ENCODE assay signal across 8 mouse cellular contexts in the genomic region with DNA sequence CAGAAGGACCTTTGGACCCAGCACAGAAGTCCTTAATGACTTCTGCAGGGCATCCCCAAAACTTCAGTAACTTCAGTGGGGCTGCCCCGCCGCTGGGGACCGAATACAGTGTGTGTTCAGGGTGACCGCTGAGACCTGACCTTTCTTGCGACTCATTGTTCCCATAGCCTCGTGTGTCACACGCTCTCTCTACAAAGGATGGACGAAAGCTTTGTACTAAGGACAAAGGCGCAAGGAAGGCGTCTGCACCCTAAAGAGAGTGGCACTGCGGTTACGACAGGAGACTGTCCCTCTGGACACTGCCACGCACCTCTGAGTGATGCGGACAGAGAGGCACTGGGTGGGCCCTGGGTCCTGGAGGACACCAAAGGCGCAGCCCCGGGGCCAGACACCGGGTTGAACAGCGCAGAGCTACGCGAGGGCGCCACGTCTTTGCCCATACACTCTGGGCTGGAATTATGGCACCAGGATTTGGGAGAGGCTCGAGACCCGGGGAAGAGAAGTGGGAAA. TPM values are rescaled to one million over a fixed set of nuclear protein-coding genes. Genes with fewer than 3 reads are reported as not detected.
DNase-seq lines count a peak whose midpoint lies in the region; ATAC-seq and TF ChIP-seq lines count a peak whose summit lies in the region.
"Had no signal": no experiment of that assay in that cellular context is flagged by ENCODE, and none has a peak within 500 bp of the region (broad histone marks: within the 10 kb centered on the region; RNA-seq: fewer than 3 reads in every experiment).

No protein-coding gene starts in this region.

- 1% methylated on average over 24 of the region's 24 CpGs for WGBS in spleen, adult 2 months
- 2% methylated on average over 24 of the region's 24 CpGs for WGBS in liver, embryonic 13.5 days (ENCODE audit: insufficient replicate concordance)
- WGBS in stomach, postnatal 0 days, result 6% methylated on average over 24 of the region's 24 CpGs

- H3K27ac ChIP-seq in spleen, adult 2 months (ENCODE audit: insufficient read depth, low read length), result no peak overlapping the region
- H3K27ac ChIP-seq in liver, embryonic 13.5 days, result no peak overlapping the region
- H3K27ac ChIP-seq in stomach, postnatal 0 days (replicated peaks), result 0 out of 2 replicates have a peak overlapping the region, but pooled peaks have one; percentile 3

- TF ChIP-seq EP300 in stomach, postnatal 0 days (optimal IDR thresholded peaks at IDR 0.05), result no peak

- peaks cover 17% of the 10 kb centered on the region for H3K27me3 ChIP-seq in spleen, adult 2 months (ENCODE audit: control insufficient read depth, insufficient read depth, low read length)
- peaks cover 53% of the 10 kb centered on the region for H3K27me3 ChIP-seq in liver, embryonic 13.5 days
- H3K27me3 ChIP-seq in stomach, postnatal 0 days (ENCODE audit: control insufficient read depth, insufficient read depth, low read length), result peaks cover 8% of the 10 kb centered on the region; the same call in 1 of the 2 replicates

- TF ChIP-seq CTCF in spleen, adult 2 months (IDR thresholded peaks at IDR 0.05; ENCODE audit: extremely low read depth, insufficient read depth, insufficient read length, insufficient replicate concordance), result no peak
- no peak for TF ChIP-seq CTCF in stomach, postnatal 0 days (IDR thresholded peaks at IDR 0.05; ENCODE audit: low read depth)

- peak in 1 of 2 experiments; percentile 26 for DNase-seq in spleen, adult 2 months (ENCODE audit: low read depth in 1 of 2, low spot score in 2 of 2)
- DNase-seq in spleen, adult 12 weeks (ENCODE audit: low spot score), result no peak
- peak; percentile 72 for DNase-seq in embryo, embryonic 11 days
- DNase-seq in heart, postnatal 36 days, result peak; percentile 35 to 50
- no peak for DNase-seq in liver, embryonic 13.5 days
- DNase-seq in stomach, postnatal 0 days (ENCODE audit: low spot score), result no peak
- DNase-seq in ovary, postnatal 10 days (ENCODE audit: low spot score), result no peak

- no peaks in the 10 kb centered on the region for H3K9me3 ChIP-seq in liver, embryonic 13.5 days (replicated peaks)
- H3K9me3 ChIP-seq in stomach, postnatal 0 days (ENCODE audit: control insufficient read depth, low read length), result no peaks in the 10 kb centered on the region

- intact Hi-C loops in heart, postnatal 36 days (cut with DNase I), result no loop called here

- no peaks in the 10 kb centered on the region for H3K36me3 ChIP-seq in spleen, adult 2 months (ENCODE audit: control insufficient read depth, insufficient read depth, low read length)
- peaks cover 15% of the 10 kb centered on the region for H3K36me3 ChIP-seq in liver, embryonic 13.5 days
- 0 out of 2 replicates have a peak, but pooled peaks cover 2% of the 10 kb centered on the region for H3K36me3 ChIP-seq in stomach, postnatal 0 days (ENCODE audit: control insufficient read depth, insufficient read depth, low read length)

- H3K4me2 ChIP-seq in liver, embryonic 13.5 days, result peak overlapping the region; percentile 88
- H3K4me2 ChIP-seq in stomach, postnatal 0 days (replicated peaks; ENCODE audit: low read depth), result peak overlapping the region; percentile 66

- H3K4me1 ChIP-seq in spleen, adult 2 months (ENCODE audit: control insufficient read depth, insufficient read depth, insufficient read length), result peaks cover 38% of the 10 kb centered on the region
- H3K4me1 ChIP-seq in liver, embryonic 13.5 days (replicated peaks), result peaks cover 63% of the 10 kb centered on the region
- peaks cover 8% of the 10 kb centered on the region for H3K4me1 ChIP-seq in stomach, postnatal 0 days (replicated peaks; ENCODE audit: control insufficient read depth, insufficient read depth)

- ATAC-seq in liver, embryonic 13.5 days (ENCODE audit: low read depth), result no peak
- peak; percentile 18; the same call in 1 of the 2 replicates for ATAC-seq in stomach, postnatal 0 days (ENCODE audit: low FRiP score, low TSS enrichment)

- peak overlapping the region; percentile 43; the same call in 1 of the 2 replicates for H3K4me3 ChIP-seq in spleen, adult 2 months (ENCODE audit: extremely low read depth, insufficient read depth, insufficient read length)
- peak overlapping the region; percentile 74 for H3K4me3 ChIP-seq in liver, embryonic 13.5 days (replicated peaks)
- peak overlapping the region; percentile 68 for H3K4me3 ChIP-seq in stomach, postnatal 0 days (ENCODE audit: low read depth, low read length)

- no peak for TF ChIP-seq POLR2A in spleen, adult 2 months (IDR thresholded peaks at IDR 0.05; ENCODE audit: low read depth, low read length)

- H3K9ac ChIP-seq in liver, embryonic 13.5 days, result peak overlapping the region; percentile 77
- H3K9ac ChIP-seq in stomach, postnatal 0 days (ENCODE audit: low read length), result peak overlapping the region; percentile 60; the same call in 1 of the 2 replicates

RNA-seq across cellular contexts. Expression of a gene that starts 1.7 kb away (rescaled TPM):
- 0.65 and 1.1 TPM in 2 replicates for polyA plus RNA-seq in spleen, adult 2 months (2012; rRNA removed)
- total RNA-seq in heart, postnatal 36 days (2021), result 10 to 100 TPM; 10.4 to 13.6 TPM
- polyA plus RNA-seq in liver, embryonic 13.5 days (2015; fragmentation: Nextera tagmentation; extraction: Ambion mirVana), result 0.29 and 0.44 TPM in 2 replicates
- 0.64 and 0.72 TPM in 2 replicates for polyA plus RNA-seq in stomach, postnatal 0 days (2015; fragmentation: Nextera tagmentation; extraction: Ambion mirVana)

RNA-seq across cellular contexts. Expression of a gene that starts 9.0 kb away (rescaled TPM):
- 26.5 and 34.9 TPM in 2 replicates for polyA plus RNA-seq in spleen, adult 2 months (2012; rRNA removed)
- total RNA-seq in heart, postnatal 36 days (2021), result 10 to 100 TPM; 45.2 to 49.4 TPM
- 70.9 and 76.5 TPM in 2 replicates for polyA plus RNA-seq in liver, embryonic 13.5 days (2015; fragmentation: Nextera tagmentation; extraction: Ambion mirVana)
- polyA plus RNA-seq in stomach, postnatal 0 days (2015; fragmentation: Nextera tagmentation; extraction: Ambion mirVana), result 73.2 and 74.1 TPM in 2 replicates

RNA-seq across cellular contexts. Expression of a gene that starts 25.2 kb away (rescaled TPM):
- polyA plus RNA-seq in spleen, adult 2 months (2012; rRNA removed), result 73.8 and 74.1 TPM in 2 replicates
- total RNA-seq in heart, postnatal 36 days (2021), result 10 to 100 TPM; 11.3 to 11.4 TPM
- polyA plus RNA-seq in liver, embryonic 13.5 days (2015; fragmentation: Nextera tagmentation; extraction: Ambion mirVana), result 11.7 and 12.6 TPM in 2 replicates
- polyA plus RNA-seq in stomach, postnatal 0 days (2015; fragmentation: Nextera tagmentation; extraction: Ambion mirVana), result 6.6 and 6.8 TPM in 2 replicates

RNA-seq across cellular contexts. Expression of a gene that starts 27.8 kb away (rescaled TPM):
- 1.0 and 1.1 TPM in 2 replicates for polyA plus RNA-seq in spleen, adult 2 months (2012; rRNA removed)
- total RNA-seq in heart, postnatal 36 days (2021), result not detected
- 0.03 TPM in 2 replicates for polyA plus RNA-seq in liver, embryonic 13.5 days (2015; fragmentation: Nextera tagmentation; extraction: Ambion mirVana)
- polyA plus RNA-seq in stomach, postnatal 0 days (2015; fragmentation: Nextera tagmentation; extraction: Ambion mirVana), result 42.8 and 58.5 TPM in 2 replicates
- total RNA-seq: heart, adult 18-20 months had no signal

RNA-seq across cellular contexts. Expression of a gene that starts 32.4 kb away (rescaled TPM):
- 7,043 and 8,184 TPM in 2 replicates for polyA plus RNA-seq in spleen, adult 2 months (2012; rRNA removed)
- 100 to 1,000 TPM; 895 to 990 TPM for total RNA-seq in heart, postnatal 36 days (2021)
- 2,606 and 3,100 TPM in 2 replicates for polyA plus RNA-seq in liver, embryonic 13.5 days (2015; fragmentation: Nextera tagmentation; extraction: Ambion mirVana)
- 4,207 and 4,214 TPM in 2 replicates for polyA plus RNA-seq in stomach, postnatal 0 days (2015; fragmentation: Nextera tagmentation; extraction: Ambion mirVana)

Comparison
In these comparisons a context has a peak if more than half of its experiments do, and no peak if none do; other contexts are left out.
1. DNase-seq: peak in embryo, embryonic 11 days (single experiment) and heart, postnatal 36 days (2 of 2); none in spleen, adult 12 weeks (single experiment), liver, embryonic 13.5 days (single experiment), stomach, postnatal 0 days (single experiment) and ovary, postnatal 10 days (single experiment).
2. Peak in every context shown above with its lines, with median percentiles within 50 percentile points of each other: H3K4me3 ChIP-seq.